Mouse (Mus musculus): ENCODE data around the gene Ctsz.

Gene Ctsz

DNA sequence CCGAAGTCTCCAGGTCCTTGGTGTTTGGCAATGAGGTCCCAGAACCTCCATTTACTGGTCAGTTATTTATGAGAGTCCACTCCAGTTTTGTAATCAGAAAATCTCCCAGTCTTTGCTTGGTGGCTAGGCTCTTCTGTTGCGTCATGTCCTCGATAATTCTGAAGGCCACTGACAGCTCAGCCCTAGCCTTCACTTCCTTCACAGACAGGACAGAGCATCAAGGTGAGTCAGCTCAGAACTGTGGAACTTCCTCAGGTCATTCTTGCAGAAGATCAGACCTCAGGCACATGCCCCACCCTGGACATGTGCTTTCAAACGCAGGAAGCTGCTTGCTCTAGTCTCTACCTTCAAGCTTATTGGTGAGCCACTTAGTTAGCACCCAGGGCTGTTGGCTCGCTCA is 45.5 kb downstream of the Ctsz start:
- no peak for DNase-seq (ENCODE audit: low read depth, low spot score)

DNA sequence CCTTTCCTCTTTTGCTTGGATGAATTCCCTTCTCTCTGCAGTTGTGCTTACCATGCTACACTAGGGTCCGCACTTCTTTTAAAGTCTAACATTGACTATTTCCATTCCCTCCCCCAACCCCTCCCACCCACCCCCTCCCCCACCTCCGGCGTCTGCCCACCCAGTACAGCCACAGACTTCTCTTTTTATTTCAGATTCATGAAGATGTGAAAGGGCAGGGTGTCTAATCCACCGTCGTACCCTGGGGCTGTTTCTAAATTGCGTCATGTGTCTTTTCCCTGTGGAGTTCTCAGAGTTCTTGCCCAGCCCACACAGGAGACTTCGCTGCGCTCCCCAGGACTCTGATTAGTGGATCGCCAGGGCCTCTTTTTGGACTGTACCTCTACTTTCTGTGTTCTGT is 46.3 kb downstream of the Ctsz start:
- no peak for DNase-seq (ENCODE audit: low read depth, low spot score)

DNA sequence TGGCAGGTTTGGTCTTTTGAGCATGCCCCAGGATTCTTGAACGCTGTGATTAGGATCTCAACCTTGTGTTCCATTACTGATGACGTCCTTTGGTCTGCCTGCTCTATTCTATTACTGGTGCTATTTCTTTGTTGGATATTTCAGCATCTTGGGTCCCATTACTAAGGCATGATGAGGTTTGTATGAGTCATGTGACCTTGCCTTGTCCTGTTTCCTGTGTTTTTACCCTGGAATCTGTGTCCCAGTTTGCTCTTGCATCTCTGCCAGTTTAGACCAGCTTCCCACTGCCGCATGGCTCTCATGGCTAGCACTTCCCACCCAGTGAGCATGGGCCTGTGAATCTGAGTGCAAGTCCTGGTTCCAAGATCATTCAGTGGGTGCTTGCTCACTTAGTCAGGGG is 46.9 kb downstream of the Ctsz start:
- no peak for DNase-seq (ENCODE audit: low read depth, low spot score)

DNA sequence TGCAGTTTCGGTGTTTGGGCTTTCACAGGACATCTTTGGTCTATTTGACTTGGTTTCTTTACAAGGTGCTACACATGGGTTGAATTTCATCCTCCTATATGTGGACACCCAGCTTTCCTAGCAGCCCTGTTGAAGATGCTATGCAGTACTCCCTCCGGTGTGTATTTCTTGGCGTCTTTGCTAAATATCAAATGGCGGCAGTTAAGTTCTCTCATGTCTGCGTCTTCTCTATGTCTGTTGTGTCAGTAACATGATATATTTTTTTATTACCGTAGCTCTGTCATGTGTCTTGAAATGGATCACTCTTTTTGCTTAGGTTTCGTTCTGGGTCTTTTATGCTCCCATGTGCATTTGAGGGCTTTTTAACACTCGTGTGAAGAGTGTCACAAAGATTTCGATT is 57.8 kb downstream of the Ctsz start:
- no peak for DNase-seq (ENCODE audit: low read depth, low spot score)
